Mouse (Mus musculus): ENCODE results near the gene Dph1.

- TF ChIP-seq POLR2A (IDR thresholded peaks at IDR 0.05; ENCODE audit: borderline replicate concordance, control insufficient read depth, low read depth, low read length) (no peak), CTCF (IDR thresholded peaks at IDR 0.05; ENCODE audit: control insufficient read depth, insufficient read depth, low read length) (no peak)
Observed at GRCm38 (mm10) chr11:75178011-75178410, 13.0 kb downstream of the Dph1 start.
